Mouse (Mus musculus): ENCODE data around the gene Fbxw2. TPM values are rescaled to one million over a fixed set of nuclear protein-coding genes. Genes with fewer than 3 reads are reported as not detected.

Gene Fbxw2
- total and polyA plus RNA-seq, 3 experiments = 36.7 to 67.8 (median 61.2) TPM

- no peak within 1 kb of the TSS for H3K27ac ChIP-seq (ENCODE audit: insufficient read depth, low read depth)
- peaks cover 5% of the 10 kb centered on the region for H3K79me2 ChIP-seq (replicated peaks; ENCODE audit: control insufficient read depth, extremely low read depth, insufficient read depth, poor library complexity, severe bottlenecking)
- no peaks in the 10 kb centered on the region for H3K36me3 ChIP-seq (replicated peaks in 1 of 2; ENCODE audit: control insufficient read depth in 1 of 2, insufficient read depth in 1 of 2, low read length in 1 of 2)
- H3K4me3 ChIP-seq (replicated peaks in 1 of 3; ENCODE audit: low read depth in 2 of 3, low read length in 2 of 3, poor library complexity in 1 of 3) = no peak within 1 kb of the TSS
- dilution Hi-C loops (cut with MboI; ENCODE audit: extremely low pct_ligation_motif_present, extremely low pct_unique_long_range_greater_than_20kb, low sequenced_read_pairs) = no loop called here
- no peak for TF ChIP-seq ZMIZ1 (IDR thresholded peaks at IDR 0.05; ENCODE audit: low read depth, low read length)
- no peak for TF ChIP-seq JUND (conservative IDR thresholded peaks at IDR 0.05; ENCODE audit: low read depth, low read length)
- TF ChIP-seq RCOR1 (conservative IDR thresholded peaks at IDR 0.05; ENCODE audit: low read depth, low read length) = no peak
- no peak for TF ChIP-seq MAZ (IDR thresholded peaks at IDR 0.05; ENCODE audit: low read depth, low read length)
- no peak for TF ChIP-seq CHD2 (IDR thresholded peaks at IDR 0.05; ENCODE audit: low read length)
- no peak for TF ChIP-seq ETS1 (conservative IDR thresholded peaks at IDR 0.05; ENCODE audit: low read depth, low read length)
- no peak for TF ChIP-seq TCF12 (IDR thresholded peaks at IDR 0.05; ENCODE audit: low read depth, low read length)
- TF ChIP-seq BHLHE40 (IDR thresholded peaks at IDR 0.05; ENCODE audit: low read depth, low read length) = no peak
- TF ChIP-seq SIN3A (IDR thresholded peaks at IDR 0.05; ENCODE audit: low read length) = no peak
- no peak within 1 kb of the TSS for H3K9ac ChIP-seq (ENCODE audit: insufficient read depth, low read depth)
- in situ Hi-C loops (cut with MboI; ENCODE audit: low pct_ligation_motif_present, low pct_unique_long_range_greater_than_20kb, low sequenced_read_pairs) = no loop called here
- H3K4me1 ChIP-seq (ENCODE audit: control insufficient read depth in 1 of 2, insufficient read depth in 2 of 2) = peaks cover 4 to 19% of the 10 kb centered on the region in 2 experiments
- no peaks in the 10 kb centered on the region for H3K27me3 ChIP-seq (replicated peaks)
- no peak for DNase-seq (ENCODE audit: extremely low read depth)
- no peak within 1 kb of the TSS for H3K4me2 ChIP-seq (ENCODE audit: insufficient read depth, low read depth, poor library complexity, severe bottlenecking)
- no peaks in the 10 kb centered on the region for H3K9me3 ChIP-seq (replicated peaks; ENCODE audit: low read length)
These were observed 48.8 kb upstream of the Fbxw2 start, which contains the start of gene Psmd5 for GRCm38 (mm10) chr2:34874816-34875345. Gene Psmd5, minus strand, starts transcription at chr2:34874968.

GRCm38 (mm10) chr2:34874271-34874670 is 48.2 kb upstream of the Fbxw2 start, which contains the start of gene Cutal:
Gene Cutal, plus strand, starts transcription at chr2:34874396.
- Histone ChIP-seq H3K4me1 (ENCODE audit: control insufficient read depth in 1 of 2, insufficient read depth in 2 of 2) (peaks cover 4 to 21% of the 10 kb centered on the region in 2 experiments), H3K79me2 (replicated peaks; ENCODE audit: control insufficient read depth, extremely low read depth, insufficient read depth, poor library complexity, severe bottlenecking) (peaks cover 11% of the 10 kb centered on the region), H3K9me3 (replicated peaks; ENCODE audit: low read length) (no peaks in the 10 kb centered on the region), H3K36me3 (replicated peaks in 1 of 2; ENCODE audit: control insufficient read depth in 1 of 2, insufficient read depth in 1 of 2, low read length in 1 of 2) (no peaks in the 10 kb centered on the region), H3K27ac (ENCODE audit: insufficient read depth, low read depth) (no peak within 1 kb of the TSS), H3K4me2 (ENCODE audit: insufficient read depth, low read depth, poor library complexity, severe bottlenecking) (no peak within 1 kb of the TSS), H3K27me3 (replicated peaks) (no peaks in the 10 kb centered on the region), H3K4me3 (replicated peaks in 1 of 3; ENCODE audit: low read depth in 2 of 3, low read length in 2 of 3, poor library complexity in 1 of 3) (no peak within 1 kb of the TSS), H3K9ac (ENCODE audit: insufficient read depth, low read depth) (no peak within 1 kb of the TSS)
- no peak for DNase-seq (ENCODE audit: extremely low read depth)
- in situ Hi-C loops (cut with MboI; ENCODE audit: low pct_ligation_motif_present, low pct_unique_long_range_greater_than_20kb, low sequenced_read_pairs) = no loop called here
- no peak for TF ChIP-seq E2F4 (IDR thresholded peaks at IDR 0.05; ENCODE audit: insufficient replicate concordance, low read depth, low read length)
- no peak for TF ChIP-seq MYC (IDR thresholded peaks at IDR 0.05; ENCODE audit: low read depth, low read length)
- no peak for TF ChIP-seq ZKSCAN1 (IDR thresholded peaks at IDR 0.05; ENCODE audit: borderline replicate concordance, low read depth, low read length)
- dilution Hi-C loops (cut with MboI; ENCODE audit: extremely low pct_ligation_motif_present, extremely low pct_unique_long_range_greater_than_20kb, low sequenced_read_pairs) = no loop called here
